Mouse (Mus musculus) layer of hippocampus, postnatal 36 days (tissue): ENCODE measurements around the gene Cdc25a. TPM values are rescaled to one million over a fixed set of nuclear protein-coding genes. Genes with fewer than 3 reads are reported as not detected.

Experiments used
- DNase-seq, 2 experiments: peaks; one replicate each; pipeline ENCODE4 v3.0.0; 2022
- total RNA-seq, 2 experiments: library from RNA; stranded (reverse); gene quantifications; 2 replicates each; pipeline ENCODE4 v1.2.3; 2021

Cdc25a gene
- 1 to 10 TPM; 4.4 to 5.0 TPM for total RNA-seq

GRCm38 (mm10) chr9:109874797-109875691 is at the start of gene Cdc25a:
Gene Cdc25a (plus strand): TSS chr9:109875579.
- peak; percentile 95 for DNase-seq

- DNase-seq: no peak
Observed at GRCm38 (mm10) chr9:109825739-109826138, 49.6 kb upstream of the Cdc25a start.

GRCm38 (mm10) chr9:109826181-109826580 is 49.2 kb upstream of the Cdc25a start:
- DNase-seq: no peak

- peak; percentile 83 to 84 for DNase-seq
Observed at GRCm38 (mm10) chr9:109832391-109833087, 42.8 kb upstream of the Cdc25a start, which contains the start of gene Nme6. Gene Nme6 (plus strand): TSS chr9:109832749.

- no peak for DNase-seq
Observed at GRCm38 (mm10) chr9:109833088-109833412, 42.3 kb upstream of the Cdc25a start.

- no peak for DNase-seq
Observed at GRCm38 (mm10) chr9:109849312-109849758, 26.0 kb upstream of the Cdc25a start, which contains the start of gene Camp. Gene Camp (minus strand): TSS chr9:109849617.

- no peak for DNase-seq
Observed at GRCm38 (mm10) chr9:109850099-109850498, 25.3 kb upstream of the Cdc25a start.

GRCm38 (mm10) chr9:109854341-109854740 is 21.0 kb upstream of the Cdc25a start:
- DNase-seq: no peak

- DNase-seq: no peak
Observed at GRCm38 (mm10) chr9:109855947-109856346, 19.4 kb upstream of the Cdc25a start.

GRCm38 (mm10) chr9:109862397-109863044 is 12.9 kb upstream of the Cdc25a start:
- DNase-seq: peak; percentile 65 to 73

- no peak for DNase-seq
Observed at GRCm38 (mm10) chr9:109863085-109863484, 12.3 kb upstream of the Cdc25a start.

- no peak for DNase-seq
Observed at GRCm38 (mm10) chr9:109866218-109866617, 9.2 kb upstream of the Cdc25a start.

- no peak for DNase-seq
Observed at GRCm38 (mm10) chr9:109870983-109871572, 4.3 kb upstream of the Cdc25a start.

GRCm38 (mm10) chr9:109875695-109876601 is 569 bp downstream of the Cdc25a start:
- peak in 1 of 2 experiments; percentile 49 for DNase-seq

GRCm38 (mm10) chr9:109876756-109877155 is 1.4 kb downstream of the Cdc25a start:
- DNase-seq: no peak

- DNase-seq: no peak
Observed at GRCm38 (mm10) chr9:109877666-109878065, 2.3 kb downstream of the Cdc25a start.

GRCm38 (mm10) chr9:109879305-109879704 is 3.9 kb downstream of the Cdc25a start:
- DNase-seq: no peak

GRCm38 (mm10) chr9:109886259-109886658 is 10.9 kb downstream of the Cdc25a start:
- DNase-seq: no peak

GRCm38 (mm10) chr9:109887321-109887720 is 11.9 kb downstream of the Cdc25a start:
- no peak for DNase-seq

GRCm38 (mm10) chr9:109891501-109891900 is 16.1 kb downstream of the Cdc25a start:
- DNase-seq: no peak

GRCm38 (mm10) chr9:109892651-109893250 is 17.4 kb downstream of the Cdc25a start:
- peak; percentile 64 for DNase-seq
